Mouse (Mus musculus): ENCODE results near the gene Gm49361.

DNA sequence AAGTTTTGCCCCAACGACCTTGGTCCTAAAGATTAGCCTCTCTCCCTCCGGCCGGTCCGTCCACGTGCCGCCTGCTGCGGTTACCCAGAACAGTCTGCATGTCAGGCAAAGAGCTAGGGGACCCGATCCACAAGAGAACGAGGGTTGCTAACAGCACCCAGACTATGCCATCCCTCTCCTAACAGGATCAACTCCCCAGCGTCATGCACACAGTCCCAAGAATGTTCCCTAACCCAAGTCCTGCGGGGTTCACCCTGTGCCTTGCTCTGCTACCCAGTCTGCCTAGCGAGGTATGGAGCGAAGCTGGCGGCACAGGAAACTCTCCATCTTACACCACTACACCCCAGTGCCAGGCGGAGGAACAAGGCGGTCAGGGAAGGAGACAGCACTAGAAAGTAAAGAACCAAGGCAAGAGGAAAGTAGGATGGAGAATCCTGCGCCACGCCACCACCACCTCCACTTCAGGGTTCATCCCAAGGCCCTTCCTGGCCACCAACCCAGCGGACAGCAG lies 81.5 kb downstream of the Gm49361 start:
- TF ChIP-seq CTCF (conservative IDR thresholded peaks at IDR 0.05; ENCODE audit: low read length) (no peak), NANOG (IDR thresholded peaks at IDR 0.05; ENCODE audit: borderline replicate concordance, low read length) (no peak)
